In the genomic region with DNA sequence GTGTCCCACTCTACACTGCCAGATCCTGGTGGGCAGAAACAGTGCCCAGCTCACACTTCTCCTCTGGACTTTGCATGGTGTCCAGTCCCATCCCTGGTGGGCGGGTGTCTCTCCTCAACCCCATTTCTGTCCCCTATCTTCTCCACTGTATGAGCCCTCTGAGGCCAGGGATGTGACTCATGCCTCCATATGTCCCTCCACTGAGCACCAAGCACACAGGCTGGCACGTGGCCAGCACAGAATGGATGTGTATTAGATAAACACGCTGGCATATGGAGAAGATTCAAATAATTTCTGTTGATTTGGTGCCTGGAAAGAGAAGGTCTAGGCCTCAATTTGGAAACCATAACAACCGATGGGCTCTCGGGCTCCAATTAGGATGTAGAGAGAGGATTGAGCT, we compare ENCODE assay signal across 13 mouse cellular contexts.
DNase-seq lines count a peak whose midpoint lies in the region; ATAC-seq and TF ChIP-seq lines count a peak whose summit lies in the region.
"Had no signal": no experiment of that assay in that cellular context is flagged by ENCODE, and none has a peak within 500 bp of the region (broad histone marks: within the 10 kb centered on the region; RNA-seq: fewer than 3 reads in every experiment).

No protein-coding gene starts in this region.

- no peaks in the 10 kb centered on the region for H3K27me3 ChIP-seq in lung, embryonic 14.5 days (ENCODE audit: insufficient read depth, low read length)
- no peaks in the 10 kb centered on the region for H3K27me3 ChIP-seq in liver, postnatal 0 days (ENCODE audit: insufficient read depth, low read length)

- no peak for TF ChIP-seq POLR2A in lung, adult 2 months (IDR thresholded peaks at IDR 0.05; ENCODE audit: borderline replicate concordance, extremely low read depth, low read depth, low read length)

- WGBS in lung, embryonic 14.5 days: 59% methylated on average over 5 of the region's 5 CpGs
- 70% methylated on average over 5 of the region's 5 CpGs for WGBS in lung, adult 2 months
- 74% methylated on average over 5 of the region's 5 CpGs for WGBS in liver, postnatal 0 days (ENCODE audit: insufficient replicate concordance)

- no peak for TF ChIP-seq EP300 in liver, postnatal 0 days (IDR thresholded peaks at IDR 0.05; ENCODE audit: low read depth)

- peak; percentile 56; the same call in 1 of the 2 replicates for ATAC-seq in lung, embryonic 14.5 days (ENCODE audit: insufficient read depth)
- ATAC-seq in liver, postnatal 0 days: no peak
- no peak for ATAC-seq in erythroblast, adult 5-6 weeks (replicated peaks; ENCODE audit: low FRiP score, poor library complexity, severe bottlenecking)
- ATAC-seq: hindbrain, embryonic 16.5 days; lung, postnatal 0 days had no signal

- no peak overlapping the region for H3K4me3 ChIP-seq in lung, embryonic 14.5 days (ENCODE audit: low read depth, low read length)
- no peak overlapping the region for H3K4me3 ChIP-seq in lung, adult 2 months (replicated peaks; ENCODE audit: extremely low read depth, low read depth, low read length)
- H3K4me3 ChIP-seq in left cerebral cortex, adult 2 months: no peak overlapping the region
- no peak overlapping the region for H3K4me3 ChIP-seq in liver, postnatal 0 days (ENCODE audit: low read depth, low read length)

- no peak overlapping the region for H3K27ac ChIP-seq in lung, embryonic 14.5 days (ENCODE audit: low read depth)
- H3K27ac ChIP-seq in left cerebral cortex, adult 2 months: peak overlapping the region; percentile 62; the same call in 1 of the 2 replicates
- no peak overlapping the region for H3K27ac ChIP-seq in liver, postnatal 0 days (ENCODE audit: low read depth)
- H3K27ac ChIP-seq: stomach, postnatal 0 days had no signal

- H3K9ac ChIP-seq in lung, embryonic 14.5 days: no peak overlapping the region
- no peak overlapping the region for H3K9ac ChIP-seq in liver, postnatal 0 days (replicated peaks)

- no peak overlapping the region for H3K4me2 ChIP-seq in lung, embryonic 14.5 days
- H3K4me2 ChIP-seq in liver, postnatal 0 days (ENCODE audit: low read depth, low read length): no peak overlapping the region

- TF ChIP-seq CTCF in lung, embryonic 14.5 days (IDR thresholded peaks at IDR 0.05; ENCODE audit: low read depth): no peak
- no peak for TF ChIP-seq CTCF in lung, adult 2 months (IDR thresholded peaks at IDR 0.05; ENCODE audit: insufficient read depth, low read length)
- no peak for TF ChIP-seq CTCF in left cerebral cortex, adult 2 months (IDR thresholded peaks at IDR 0.05)
- no peak for TF ChIP-seq CTCF in liver, postnatal 0 days (IDR thresholded peaks at IDR 0.05; ENCODE audit: low read depth)

- intact Hi-C loops in left cerebral cortex, adult 2 months (cut with DNase I): no loop called here

- no peaks in the 10 kb centered on the region for H3K36me3 ChIP-seq in lung, embryonic 14.5 days (ENCODE audit: insufficient read depth)
- H3K36me3 ChIP-seq in liver, postnatal 0 days (replicated peaks; ENCODE audit: insufficient read depth, low read length): no peaks in the 10 kb centered on the region

- no peaks in the 10 kb centered on the region for H3K4me1 ChIP-seq in lung, embryonic 14.5 days (ENCODE audit: insufficient read depth)
- H3K4me1 ChIP-seq in lung, adult 2 months (ENCODE audit: control insufficient read depth, insufficient read depth, low read length): no peaks in the 10 kb centered on the region
- no peaks in the 10 kb centered on the region for H3K4me1 ChIP-seq in liver, postnatal 0 days (ENCODE audit: insufficient read depth)

- no peaks in the 10 kb centered on the region for H3K9me3 ChIP-seq in lung, embryonic 14.5 days (ENCODE audit: low read depth, low read length)
- H3K9me3 ChIP-seq in liver, postnatal 0 days (ENCODE audit: low read length): 0 out of 2 replicates have a peak, but pooled peaks cover 2% of the 10 kb centered on the region

- DNase-seq in lung, embryonic 14.5 days: peak; percentile 50
- DNase-seq in lung, adult 2 months: no peak
- DNase-seq in brain, adult 2 months (ENCODE audit: low read depth, low spot score): peak; percentile 97
- peak; percentile 86 for DNase-seq in cerebellum, adult 8-10 months
- DNase-seq in left cerebral cortex, adult 2 months (ENCODE audit: extremely low spot score in 1 of 2, low spot score in 2 of 2): peak in 1 of 2 experiments; percentile 60
- no peak for DNase-seq in thymus, postnatal 25 days
- DNase-seq in liver, postnatal 0 days: no peak
- DNase-seq: heart, postnatal 10 days; kidney, adult 2 months had no signal

Comparison
In these comparisons a context has a peak if more than half of its experiments do, and no peak if none do; other contexts are left out.
1. DNase-seq: peak in lung, embryonic 14.5 days (single experiment), brain, adult 2 months (single experiment) and cerebellum, adult 8-10 months (single experiment); none in lung, adult 2 months (single experiment), thymus, postnatal 25 days (single experiment) and liver, postnatal 0 days (single experiment).